Mouse (Mus musculus) ZHBTc4 (cell line): ENCODE measurements around the gene Tmem132a.

Experiments
- DNase-seq: peaks from one replicate; pipeline ENCODE4 v3.0.0-alpha.2; 2011; ENCODE audit warnings: low read depth, low spot score

Tmem132a gene

GRCm38 (mm10) chr19:10878201-10878837, 8.6 kb upstream of the Tmem132a start:
- no peak for DNase-seq

DNA sequence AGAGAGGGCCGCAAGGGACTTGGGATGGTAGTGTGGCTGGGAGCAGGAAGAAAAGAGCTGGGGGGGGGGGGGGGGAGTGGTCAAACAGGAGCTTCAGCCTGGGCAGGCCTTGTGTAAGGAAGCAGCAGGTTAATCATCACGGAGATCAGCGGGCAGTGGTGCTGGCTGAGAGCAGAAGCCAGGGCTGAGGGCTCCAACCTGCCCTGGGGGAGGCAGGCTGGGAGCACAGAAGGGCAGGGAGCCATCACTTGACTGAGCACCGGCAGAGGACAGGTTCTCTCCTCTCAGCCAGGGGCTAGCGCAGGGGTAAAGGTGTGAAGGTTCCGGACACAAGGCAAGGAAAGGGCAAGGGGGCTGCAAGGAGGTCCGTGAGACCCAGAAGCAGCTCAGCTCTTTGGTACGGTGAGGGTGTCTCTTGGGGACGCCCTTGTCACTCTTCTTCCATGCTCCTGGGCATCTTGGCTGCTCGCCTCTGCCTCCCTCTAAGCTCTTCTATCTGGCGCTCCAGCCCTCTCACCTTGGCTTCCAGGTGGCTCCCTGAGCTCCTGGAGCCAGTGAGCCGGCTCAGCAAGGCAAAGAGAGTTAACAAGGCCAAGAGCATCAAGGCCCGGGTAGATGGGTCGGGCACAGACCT, 1.7 kb upstream of the Tmem132a start:
- no peak for DNase-seq

- no peak for DNase-seq
These were observed 936 bp upstream of the Tmem132a start for GRCm38 (mm10) chr19:10870676-10871075.

DNA sequence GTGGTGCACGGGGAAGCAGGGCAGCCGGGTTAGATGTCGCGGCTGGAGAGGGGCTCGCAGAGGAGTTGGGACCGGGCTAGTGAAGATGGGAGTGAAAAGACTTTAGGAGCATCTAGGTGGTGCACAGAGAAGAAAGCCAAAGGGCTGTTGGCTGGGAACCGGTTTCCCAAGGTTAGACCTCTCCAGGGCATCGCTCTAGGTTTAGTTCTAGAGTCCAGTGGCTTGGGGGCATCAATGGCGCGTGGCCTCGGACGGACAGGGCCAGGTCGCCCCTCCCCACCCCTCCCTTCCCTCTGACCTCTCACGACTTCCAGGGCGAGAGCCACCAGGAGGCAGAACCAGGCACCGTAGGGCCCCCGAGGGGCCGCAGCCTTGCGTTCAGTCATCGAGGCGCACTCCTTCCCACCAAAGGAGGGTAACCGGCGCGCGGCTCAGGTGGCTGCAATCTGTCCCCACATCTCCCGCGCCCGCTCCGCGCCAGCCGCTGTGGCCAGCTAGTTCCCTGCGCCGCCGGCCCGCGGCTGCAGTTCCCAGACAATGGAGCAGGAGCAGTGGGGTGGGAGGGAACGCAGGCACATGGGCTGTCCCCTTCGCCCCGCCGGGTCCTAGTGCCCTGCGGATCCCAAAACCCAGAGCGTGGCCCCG, 377 bp downstream of the Tmem132a start:
- DNase-seq, result peak; percentile 80

GRCm38 (mm10) chr19:10868623-10869141, 1.1 kb downstream of the Tmem132a start:
- no peak for DNase-seq

GRCm38 (mm10) chr19:10867946-10868622, 1.7 kb downstream of the Tmem132a start:
- DNase-seq, result no peak

GRCm38 (mm10) chr19:10866351-10866750, 3.4 kb downstream of the Tmem132a start:
- DNase-seq, result no peak

DNA sequence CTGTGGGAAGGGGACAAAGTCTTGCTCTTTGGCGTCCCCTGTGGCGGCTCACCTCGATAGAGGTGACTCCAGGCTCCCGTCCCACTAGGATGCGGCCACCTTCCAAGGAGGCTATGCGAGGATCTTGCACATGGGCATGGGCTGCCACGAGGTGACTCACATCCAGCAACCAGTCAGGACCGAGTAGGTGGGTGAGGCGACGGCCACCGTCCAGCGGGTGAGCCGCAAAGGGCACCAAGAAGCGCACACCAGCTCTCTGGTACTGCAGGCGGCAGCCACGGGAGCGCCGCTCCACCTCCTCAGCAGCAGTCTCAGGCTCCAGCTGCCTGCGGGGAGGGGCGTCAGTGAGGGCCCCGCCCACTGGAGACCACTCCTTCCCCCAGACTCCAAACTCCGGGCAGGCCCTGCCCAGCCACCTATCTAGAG, 9.7 kb downstream of the Tmem132a start:
- peak; percentile 90 for DNase-seq

DNA sequence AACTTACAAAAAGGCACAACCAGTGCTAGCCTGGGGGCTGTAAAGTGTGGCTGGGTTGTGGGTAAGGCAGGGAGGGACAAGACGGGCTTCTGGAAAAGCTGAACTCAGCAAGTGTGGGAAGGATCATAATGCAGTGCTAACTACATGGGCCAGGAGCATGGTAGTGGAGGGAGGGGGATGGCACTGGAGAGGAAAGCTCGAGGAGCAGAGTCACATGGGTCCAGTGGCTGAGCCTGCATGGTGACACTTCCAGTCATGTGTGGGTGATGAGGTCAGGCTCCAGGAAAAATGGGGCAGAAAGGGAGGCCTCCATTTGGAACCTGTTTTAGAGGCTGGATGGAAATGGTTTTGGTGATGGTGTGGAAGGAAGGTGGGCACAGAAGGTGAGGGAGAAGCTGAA, 13.2 kb downstream of the Tmem132a start:
- no peak for DNase-seq

- DNase-seq, result no peak
These were observed 14.3 kb downstream of the Tmem132a start for GRCm38 (mm10) chr19:10855422-10855821.

- DNase-seq, result no peak
These were observed 22.2 kb downstream of the Tmem132a start for GRCm38 (mm10) chr19:10847311-10848087.

DNA sequence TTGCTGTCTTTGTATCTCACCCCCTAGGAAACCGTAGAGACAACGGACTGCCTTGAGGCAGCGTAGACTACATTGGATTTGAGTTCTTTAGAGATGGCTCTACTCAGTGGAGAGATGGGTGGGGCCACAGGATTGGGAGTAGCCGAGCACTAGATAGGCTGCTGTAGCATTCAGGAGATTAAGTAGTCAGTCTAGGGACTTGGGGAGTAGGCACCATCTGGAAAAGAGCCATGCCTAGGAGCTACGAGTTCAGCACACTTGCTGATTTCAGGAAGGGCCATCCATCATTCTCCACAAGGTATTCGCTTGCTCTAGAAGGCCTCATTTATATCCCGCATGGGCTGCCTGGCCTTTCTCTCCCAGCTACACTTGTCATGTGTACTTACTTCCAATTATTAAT, 23.6 kb downstream of the Tmem132a start:
- no peak for DNase-seq

DNA sequence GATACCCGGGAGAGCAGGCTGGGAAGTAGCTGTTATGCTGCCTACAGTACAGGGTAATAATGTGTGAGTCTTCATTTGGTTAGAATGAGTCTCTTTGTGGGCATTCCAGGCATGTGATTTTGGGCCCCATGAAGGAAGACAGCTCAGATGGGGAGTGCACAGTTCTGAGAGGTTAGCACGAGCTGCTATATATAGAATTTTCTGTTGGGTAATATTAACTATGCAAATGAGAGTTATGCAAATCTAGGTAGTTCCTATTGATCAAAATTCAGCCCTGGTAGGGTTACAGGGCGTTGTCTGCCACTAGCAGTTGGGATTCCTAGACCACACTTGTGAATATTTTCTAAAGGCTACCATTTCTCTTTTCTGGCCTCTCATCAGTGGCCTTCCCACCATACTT, 24.3 kb downstream of the Tmem132a start:
- no peak for DNase-seq

DNA sequence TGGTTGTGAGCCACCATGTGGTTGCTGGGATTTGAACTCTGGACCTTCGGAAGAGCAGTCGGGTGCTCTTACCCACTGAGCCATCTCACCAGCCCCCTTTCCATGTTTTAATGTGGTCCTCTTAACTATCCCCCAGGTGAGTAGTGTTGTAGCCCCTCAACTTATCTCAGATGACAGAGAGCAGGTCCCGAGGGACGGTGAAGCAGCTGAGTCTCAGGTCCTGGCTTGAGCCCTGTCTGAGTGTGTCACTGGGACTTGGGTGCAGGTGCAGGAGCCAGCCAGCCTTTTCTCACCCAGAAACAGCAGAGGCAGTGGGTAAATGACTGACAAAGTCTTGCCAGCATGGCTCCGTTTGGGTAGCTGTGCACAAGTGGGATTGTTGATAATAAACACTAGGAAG, 25.5 kb downstream of the Tmem132a start:
- DNase-seq, result no peak

GRCm38 (mm10) chr19:10842914-10843313, 26.8 kb downstream of the Tmem132a start:
- no peak for DNase-seq

- DNase-seq, result no peak
These were observed 27.8 kb downstream of the Tmem132a start for GRCm38 (mm10) chr19:10841721-10842626.

- no peak for DNase-seq
These were observed 30.5 kb downstream of the Tmem132a start, which contains the start of gene Slc15a3 for GRCm38 (mm10) chr19:10839010-10839892. Slc15a3 (plus strand) TSS chr19:10839727.

DNA sequence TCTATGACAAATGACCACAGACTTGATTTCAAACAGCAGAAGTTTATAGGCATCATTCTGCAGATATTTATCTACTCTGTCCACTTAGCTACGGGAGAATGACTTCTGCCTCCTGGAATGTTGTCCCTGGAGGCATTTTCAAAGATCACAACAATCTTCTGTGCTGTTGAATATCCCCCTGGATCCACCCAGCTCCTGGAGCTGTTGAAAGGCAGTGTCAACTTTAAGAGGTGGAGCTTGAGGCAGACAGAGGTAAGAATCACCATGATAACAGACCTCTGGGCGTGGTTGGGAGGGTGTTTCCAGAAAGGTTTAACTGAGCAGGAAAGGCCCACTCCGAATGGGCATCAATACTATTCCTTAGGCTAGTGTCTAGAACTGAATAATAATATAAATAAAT, 34.1 kb downstream of the Tmem132a start:
- DNase-seq, result peak; percentile 88

GRCm38 (mm10) chr19:10833611-10834010, 36.1 kb downstream of the Tmem132a start:
- DNase-seq, result no peak
